Mouse (Mus musculus) ES-E14 (cell line): ENCODE data around the gene Naa15. TPM values are rescaled to one million over a fixed set of nuclear protein-coding genes. Genes with fewer than 3 reads are reported as not detected.
"Not testable (repeated sequence)": the region's sequence is repeated elsewhere in the genome, so short reads cannot be mapped to it uniquely, and the experiment has no call there.

Source experiments
- DNase-seq: peaks from one replicate; pipeline ENCODE4 v3.0.0-alpha.2; 2013; ENCODE audit warnings: low read depth, low spot score
- H3K27ac ChIP-seq: 2 replicates; pipeline ENCODE4 v1.5.1; 2012; ENCODE audit warnings: low read depth, mild to moderate bottlenecking, low read length, moderate library complexity, mixed read lengths; ENCODE audit not compliant: poor library complexity, insufficient read depth, severe bottlenecking
- H3K36me3 ChIP-seq: 2 replicates; pipeline ENCODE4 v1.6.1; 2012; ENCODE audit warnings: mild to moderate bottlenecking, low read length, moderate library complexity, mixed read lengths; ENCODE audit not compliant: control insufficient read depth, poor library complexity, insufficient read depth, severe bottlenecking
- H3K4me1 ChIP-seq, 2 experiments: fragments of 150-350 bp in 1 of 2; sonication (generic) in 1 of 2; 2 replicates each; pipeline ENCODE4 v1.6.1; 2012; ENCODE audit warnings: low read length in 2 of 2, mild to moderate bottlenecking in 1 of 2, mixed read lengths in 1 of 2; ENCODE audit not compliant: control insufficient read depth in 2 of 2, insufficient read depth in 2 of 2, poor library complexity in 1 of 2
- H3K4me3 ChIP-seq, 2 experiments: fragments of 150-350 bp in 1 of 2; sonication (generic) in 1 of 2; 2 replicates each; pipeline ENCODE4 v1.5.1; 2012; ENCODE audit warnings: low read length in 2 of 2, low read depth in 1 of 2, mild to moderate bottlenecking in 1 of 2, mixed read lengths in 1 of 2; ENCODE audit not compliant: insufficient read depth in 1 of 2, poor library complexity in 1 of 2, severe bottlenecking in 1 of 2
- H3K9ac ChIP-seq: 2 replicates; pipeline ENCODE4 v1.6.1; 2012; ENCODE audit warnings: low read depth, mild to moderate bottlenecking, low read length, mixed read lengths; ENCODE audit not compliant: poor library complexity, insufficient read depth, severe bottlenecking
- H3K9me3 ChIP-seq: fragments of 150-350 bp; sonication (generic); 2 replicates; pipeline ENCODE4 v1.6.1; 2012; ENCODE audit warnings: low read depth, mild to moderate bottlenecking, low read length; ENCODE audit not compliant: control insufficient read depth, insufficient read depth
- CHD2 ChIP-seq: IDR thresholded peaks from 2 replicates; pipeline ENCODE4 v1.6.1; 2014; ENCODE audit warnings: mild to moderate bottlenecking, low read depth, low read length, inconsistent platforms
- HCFC1 ChIP-seq: IDR thresholded peaks from 2 replicates; pipeline ENCODE4 v1.6.1; 2012; ENCODE audit warnings: low read length, inconsistent platforms, borderline replicate concordance; ENCODE audit not compliant: insufficient read depth
- MAFK ChIP-seq: IDR thresholded peaks from 2 replicates; pipeline ENCODE4 v1.6.1; 2014; ENCODE audit warnings: mild to moderate bottlenecking, low read depth, low read length, inconsistent platforms; ENCODE audit not compliant: insufficient read depth
- ZC3H11A ChIP-seq: IDR thresholded peaks from 2 replicates; pipeline ENCODE4 v1.6.1; 2012; ENCODE audit warnings: low read depth, mild to moderate bottlenecking, inconsistent platforms, low read length, borderline replicate concordance
- ZNF384 ChIP-seq: IDR thresholded peaks from 2 replicates; pipeline ENCODE4 v1.6.1; 2012; ENCODE audit warnings: low read depth, low read length, inconsistent platforms
- in situ Hi-C, 2 experiments: fragments of 600-800 bp; cut with MboI; formaldehyde crosslinking; loops; one replicate each; pipeline ENCODE4 v1.15.1; 2025; ENCODE audit warnings: low sequenced_read_pairs in 2 of 2, inconsistent platforms in 1 of 2; ENCODE audit not compliant: unreplicated experiment in 2 of 2
- total RNA-seq: library from RNA; depleted of rRNA; stranded (reverse); fragments of 300-350 nt; gene quantifications from 2 replicates; pipeline ENCODE4 v1.2.3, GENCODE M21; 2012

The Naa15 gene
- total RNA-seq, 1 experiment, result 53.4 TPM

- Histone ChIP-seq H3K36me3 (no peaks in the 10 kb centered on the region), H3K4me1 (peaks cover 0 to 9% of the 10 kb centered on the region in 2 experiments; a peak in 1 of 4 replicates), H3K9me3 (no peaks in the 10 kb centered on the region), H3K4me3 (no peak overlapping the region), H3K9ac (no peak overlapping the region), H3K27ac (no peak overlapping the region)
- no peak for DNase-seq
- in situ Hi-C loops, result no loop called here
- no peak for TF ChIP-seq ZC3H11A
- TF ChIP-seq HCFC1, result no peak
- no peak for TF ChIP-seq MAFK
- no peak for TF ChIP-seq ZNF384
- no peak for TF ChIP-seq CHD2
Measured at GRCm38 (mm10) chr3:51391095-51391494, 23.9 kb upstream of the Naa15 start.

- no peak overlapping the region for H3K27ac ChIP-seq
- no peak overlapping the region for H3K4me3 ChIP-seq
- TF ChIP-seq MAFK (no peak), ZNF384 (no peak), ZC3H11A (no peak), CHD2 (no peak), HCFC1 (no peak)
- no peak for DNase-seq
- no peak overlapping the region for H3K9ac ChIP-seq
- H3K36me3 ChIP-seq, result no peaks in the 10 kb centered on the region
- peaks cover 0 to 8% of the 10 kb centered on the region in 2 experiments; a peak in 1 of 4 replicates for H3K4me1 ChIP-seq
- no peaks in the 10 kb centered on the region for H3K9me3 ChIP-seq
- in situ Hi-C loops, result no loop called here
Measured at GRCm38 (mm10) chr3:51391591-51391990, 23.4 kb upstream of the Naa15 start.

- in situ Hi-C loops, H3K36me3 ChIP-seq, H3K27ac ChIP-seq, H3K9ac ChIP-seq, H3K4me1 ChIP-seq, DNase-seq, H3K9me3 ChIP-seq, H3K4me3 ChIP-seq: not testable (repeated sequence)
Measured at GRCm38 (mm10) chr3:51393018-51393417, 21.9 kb upstream of the Naa15 start.

GRCm38 (mm10) chr3:51393651-51394050 lies 21.3 kb upstream of the Naa15 start:
- H3K4me3 ChIP-seq, result no peak overlapping the region
- H3K36me3 ChIP-seq, result no peaks in the 10 kb centered on the region
- no peaks in the 10 kb centered on the region for H3K9me3 ChIP-seq
- no peak overlapping the region for H3K27ac ChIP-seq
- H3K4me1 ChIP-seq, result peaks cover 3 to 10% of the 10 kb centered on the region in 2 experiments; a peak in 3 of 4 replicates
- no peak for DNase-seq
- H3K9ac ChIP-seq, result no peak overlapping the region
- in situ Hi-C loops, result no loop called here
- no peak for TF ChIP-seq ZNF384
- no peak for TF ChIP-seq MAFK
- TF ChIP-seq CHD2, result no peak
- TF ChIP-seq HCFC1, result no peak
- no peak for TF ChIP-seq ZC3H11A

- TF ChIP-seq ZC3H11A (no peak), MAFK (no peak), ZNF384 (no peak), HCFC1 (no peak), CHD2 (no peak)
- Histone ChIP-seq H3K9ac (no peak overlapping the region), H3K4me1 (peaks cover 6 to 14% of the 10 kb centered on the region in 2 experiments; a peak in 3 of 4 replicates), H3K4me3 (no peak overlapping the region), H3K9me3 (no peaks in the 10 kb centered on the region), H3K27ac (no peak overlapping the region), H3K36me3 (no peaks in the 10 kb centered on the region)
- no peak for DNase-seq
- in situ Hi-C loops, result no loop called here
Measured at GRCm38 (mm10) chr3:51394881-51395280, 20.1 kb upstream of the Naa15 start.
